Mouse (Mus musculus) bone marrow, adult 2 months (tissue): Measurements from ENCODE around the gene Cdc123.

ENCODE experiments used
- CTCF ChIP-seq: fragments of 200-500 bp; IDR thresholded peaks from 2 replicates; pipeline ENCODE4 v1.5.1; 2011; ENCODE audit warnings: low read length, control low read depth; ENCODE audit not compliant: control insufficient read depth, insufficient read depth
- POLR2A ChIP-seq: fragments of 200-500 bp; IDR thresholded peaks from 2 replicates; pipeline ENCODE4 v1.6.1; 2011; ENCODE audit warnings: low read depth, mild to moderate bottlenecking, control low read depth, low read length, borderline replicate concordance; ENCODE audit not compliant: control insufficient read depth

GRCm38 (mm10) chr2:5844181-5844872 lies 637 bp downstream of the Cdc123 start:
- no peak for TF ChIP-seq CTCF
- TF ChIP-seq POLR2A: no peak
